Mouse (Mus musculus): Measurements from ENCODE around the gene Rhod.

The Rhod gene

DNA sequence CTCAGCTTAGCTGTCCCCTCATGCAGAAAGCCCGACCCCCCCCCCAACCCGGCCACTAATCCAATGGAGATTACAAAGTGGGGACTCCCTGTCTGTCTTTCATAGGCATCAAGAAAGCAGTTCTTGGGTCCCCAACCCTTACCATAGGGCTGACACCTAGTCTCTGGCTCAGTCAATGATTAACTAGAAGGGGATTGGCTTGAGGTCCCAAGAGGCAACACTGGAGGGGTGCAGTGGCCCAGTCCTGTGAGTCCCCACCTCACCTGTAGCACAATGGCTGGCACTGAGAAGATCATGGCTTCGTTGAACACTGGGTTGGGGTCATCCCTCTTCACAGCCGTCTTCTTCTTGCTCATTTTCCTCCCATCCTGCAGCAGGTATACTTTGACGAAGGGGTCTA, 11.4 kb upstream of the Rhod start:
- ATAC-seq (ENCODE audit: low TSS enrichment), result no peak

DNA sequence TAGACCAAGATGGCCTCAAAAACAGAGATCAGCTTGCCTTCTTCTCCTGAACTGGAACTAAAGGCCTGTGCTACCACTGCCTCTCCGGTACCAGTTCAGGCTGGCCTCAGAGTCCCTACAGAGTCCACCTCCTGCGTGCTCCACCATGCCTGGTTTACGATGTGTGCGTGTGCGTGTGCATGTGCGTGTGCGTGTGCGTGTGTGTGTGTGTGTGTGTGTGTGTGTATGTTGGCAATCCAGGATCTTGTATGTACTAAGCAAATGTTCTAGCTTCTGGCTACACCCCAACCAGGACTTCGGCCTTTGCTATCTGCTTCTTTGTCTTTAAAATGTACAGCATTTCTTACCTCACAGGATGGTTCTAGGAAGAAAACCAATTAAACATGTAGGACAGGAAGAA, 10.0 kb upstream of the Rhod start:
- no peak for ATAC-seq (ENCODE audit: low TSS enrichment)

DNA sequence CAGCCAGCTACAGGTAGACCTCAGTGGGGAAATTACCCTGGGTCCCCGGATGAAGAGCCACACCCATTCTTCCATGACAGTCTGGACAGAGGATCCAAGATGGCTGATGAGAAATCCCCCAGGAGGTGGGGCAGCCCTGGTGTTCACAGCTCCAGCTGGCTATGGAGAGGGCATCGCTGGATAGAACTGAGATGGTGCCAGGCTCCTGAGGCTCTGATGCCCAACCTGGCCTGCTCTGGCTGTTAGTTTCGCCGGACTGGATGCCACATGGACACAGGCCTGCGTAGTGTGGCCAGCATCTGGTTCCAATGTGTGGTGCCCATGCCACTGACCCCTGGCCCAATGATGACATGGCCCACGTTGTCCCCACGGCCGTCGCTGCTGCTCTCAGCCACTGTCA, 8.2 kb upstream of the Rhod start:
- ATAC-seq (ENCODE audit: low TSS enrichment), result no peak

DNA sequence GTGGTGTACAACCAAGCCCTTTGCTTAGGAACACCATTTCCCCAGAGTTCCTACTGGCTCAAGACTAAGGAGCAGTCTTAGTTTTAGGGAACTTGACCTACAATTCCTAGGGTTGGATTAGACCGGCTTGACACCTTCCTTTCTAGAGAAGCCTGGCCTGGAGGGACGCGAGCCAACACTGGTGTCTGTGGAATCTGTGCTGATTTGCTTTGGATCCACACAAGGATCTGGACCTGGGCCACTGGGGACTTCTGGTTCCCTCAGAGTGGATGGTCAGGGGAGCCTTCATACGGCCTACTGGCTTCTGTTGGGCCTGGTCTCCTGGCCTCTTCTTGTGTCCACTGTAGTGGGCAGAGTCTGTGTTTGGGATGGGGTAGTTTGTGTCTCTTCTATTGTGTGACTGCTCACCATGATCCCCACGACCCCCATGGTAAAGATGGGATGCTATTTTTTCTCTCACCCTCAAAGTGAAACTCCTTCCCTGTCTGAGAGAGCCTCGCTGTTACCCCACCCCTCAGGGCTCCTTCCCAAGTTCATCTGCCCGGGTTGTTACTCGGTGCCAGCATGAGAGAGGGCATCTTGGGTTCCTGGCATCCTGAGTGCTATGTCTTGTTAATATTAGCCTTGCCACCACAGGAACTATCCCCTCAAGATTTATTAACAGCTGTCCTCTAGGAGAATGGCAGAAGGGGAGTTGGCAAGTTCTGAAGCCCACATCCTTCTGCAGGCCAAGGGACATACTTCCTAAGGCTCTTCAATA, 7.6 kb upstream of the Rhod start:
- ATAC-seq (ENCODE audit: low TSS enrichment), result no peak

DNA sequence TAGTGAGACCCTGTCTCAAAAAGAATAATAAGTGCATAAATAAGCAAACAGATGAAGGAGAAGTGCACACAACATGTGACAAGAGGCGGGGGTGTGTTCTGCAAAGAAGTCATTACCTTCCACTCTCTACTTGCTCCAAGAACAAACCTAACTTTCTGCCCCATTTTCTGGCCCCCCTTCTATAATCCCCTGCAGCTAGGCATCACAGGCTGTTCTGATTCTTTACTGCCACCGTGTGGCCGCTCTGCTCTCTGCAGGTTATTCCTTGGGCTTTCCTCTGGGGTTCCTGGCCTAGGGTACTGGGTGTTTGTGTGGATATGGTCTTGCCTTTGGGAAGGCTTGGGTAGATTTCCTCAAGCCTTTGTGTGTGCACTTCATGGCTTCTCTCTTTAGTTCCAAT, 3.2 kb upstream of the Rhod start:
- ATAC-seq (ENCODE audit: low TSS enrichment), result peak; percentile 70; the same call in 1 of the 2 replicates

DNA sequence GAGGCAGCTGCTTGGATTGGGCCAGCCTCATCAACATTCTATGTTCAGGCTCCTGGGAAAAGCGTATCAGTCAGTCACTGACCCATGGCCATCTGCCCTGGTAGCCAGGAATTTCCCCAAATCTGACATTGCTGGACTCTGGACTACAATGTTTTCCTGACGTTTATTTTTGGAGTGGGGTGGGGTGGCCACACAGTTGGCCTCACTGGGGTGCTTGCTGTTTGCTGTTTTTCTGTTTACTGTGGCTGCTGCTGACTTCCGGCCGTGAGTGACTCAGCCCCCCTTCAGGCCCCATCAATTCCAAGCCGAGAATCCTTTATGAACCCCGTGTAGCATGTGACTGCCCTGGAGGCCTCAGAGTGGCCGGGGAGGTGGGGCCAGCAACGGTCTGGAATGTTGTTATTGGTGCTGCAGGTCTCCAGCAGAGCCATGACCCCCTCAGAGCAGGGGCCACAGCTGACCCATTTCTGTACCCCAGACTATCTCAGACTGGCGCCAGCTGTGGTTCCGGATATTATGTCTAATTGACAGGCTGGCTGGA, 2.5 kb upstream of the Rhod start:
- ATAC-seq (ENCODE audit: low TSS enrichment), result no peak

DNA sequence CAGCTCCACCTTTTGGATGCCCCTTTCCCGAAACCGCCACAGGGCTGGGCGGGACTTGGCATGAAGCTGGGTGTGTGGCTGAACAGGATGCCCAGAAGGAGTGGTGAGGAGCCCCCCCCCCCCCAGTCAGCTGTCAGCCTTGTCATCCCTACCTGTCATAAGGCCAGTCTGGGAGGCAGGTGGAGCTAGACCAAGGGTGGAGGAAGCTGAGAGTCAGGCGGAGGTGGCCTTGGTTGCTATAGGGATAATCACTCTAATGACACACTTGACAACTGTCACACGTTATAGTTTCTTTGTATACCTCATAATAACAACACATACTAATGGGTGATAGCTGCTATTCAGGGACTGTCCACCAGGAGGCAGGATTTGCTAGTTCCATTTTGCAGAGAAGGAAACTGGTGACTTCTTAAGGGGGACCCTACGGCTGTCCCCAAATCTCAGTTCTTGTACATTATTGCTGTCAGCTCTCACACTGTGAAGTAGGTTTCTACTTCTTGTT, 1.9 kb upstream of the Rhod start:
- no peak for ATAC-seq (ENCODE audit: low TSS enrichment)

DNA sequence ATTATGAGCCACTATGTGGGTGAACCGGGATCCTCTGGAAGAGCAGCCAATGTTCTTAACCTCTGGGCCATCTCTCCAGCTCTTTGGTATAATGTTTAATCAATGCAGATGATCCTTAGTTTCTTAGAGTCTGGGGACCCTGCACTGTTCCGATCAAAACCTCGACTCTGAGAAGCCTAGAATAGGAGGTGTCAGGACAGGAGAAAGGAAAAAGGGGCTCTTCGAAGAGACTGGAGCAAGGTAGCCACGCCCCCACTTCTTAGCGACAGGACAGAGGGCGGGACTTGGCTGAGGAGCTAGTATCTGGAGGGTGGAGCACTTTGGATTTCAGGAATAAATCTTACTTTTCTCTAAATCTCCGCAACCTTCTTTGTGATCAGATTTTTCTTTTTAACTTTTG, 990 bp upstream of the Rhod start:
- ATAC-seq (ENCODE audit: low TSS enrichment), result no peak

DNA sequence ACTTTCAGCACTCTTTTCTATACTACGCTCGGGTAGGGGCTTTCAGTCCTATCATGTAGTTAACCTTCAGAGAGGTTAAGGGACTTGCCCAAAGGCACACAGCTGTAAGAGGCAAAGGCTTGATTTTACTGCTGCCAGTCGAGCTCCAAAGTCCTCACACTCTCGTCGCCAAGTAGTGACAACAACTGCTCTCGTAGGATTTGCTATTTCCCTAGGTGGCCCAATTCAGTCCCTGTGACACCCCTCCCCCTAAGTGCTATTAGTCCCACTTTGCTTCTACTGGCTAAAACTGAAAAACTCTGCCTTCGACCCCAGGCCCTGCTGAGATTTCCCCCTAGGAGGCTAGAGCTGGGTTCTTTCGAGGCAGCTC, 456 bp downstream of the Rhod start:
- no peak for ATAC-seq (ENCODE audit: low TSS enrichment)

DNA sequence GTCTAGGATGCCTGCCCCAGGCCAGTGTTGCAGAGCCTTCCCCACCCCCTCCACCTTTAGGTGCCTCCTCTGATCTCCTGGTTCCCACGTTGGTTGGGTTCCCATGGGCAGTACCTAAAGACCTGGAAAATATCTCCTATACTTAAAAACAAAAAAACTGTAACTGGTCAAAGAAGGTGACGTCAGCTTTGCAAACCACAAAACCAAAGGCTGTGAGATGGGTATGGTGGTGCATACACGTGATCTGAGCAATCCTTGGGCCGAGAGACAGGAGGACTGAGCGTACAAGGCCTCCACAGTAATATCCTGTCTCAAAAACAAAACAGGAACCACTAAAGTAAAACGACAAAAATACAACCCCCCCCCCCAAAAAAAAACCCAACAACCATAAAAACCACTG, 1.3 kb downstream of the Rhod start:
- ATAC-seq (ENCODE audit: low TSS enrichment), result no peak

DNA sequence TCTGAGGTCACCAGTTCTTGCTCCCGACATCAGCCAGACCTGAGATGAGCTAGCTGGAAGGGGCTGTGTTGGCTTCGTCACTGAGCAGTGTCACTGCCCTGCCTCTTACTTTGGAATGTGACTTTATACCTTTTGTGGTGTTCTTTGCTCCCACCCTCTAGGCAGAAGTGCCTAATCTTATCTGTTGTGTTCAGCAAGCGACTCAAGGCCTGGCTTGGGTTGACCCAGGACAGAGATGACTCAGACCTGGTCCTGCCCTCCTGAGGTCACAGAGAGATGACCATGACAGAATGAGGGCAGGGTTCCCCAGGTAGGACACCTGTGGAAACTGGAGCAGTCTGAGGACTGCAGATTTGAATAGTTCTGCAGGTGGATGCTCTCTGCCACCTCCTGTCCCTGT, 3.0 kb downstream of the Rhod start:
- ATAC-seq (ENCODE audit: low TSS enrichment), result no peak

DNA sequence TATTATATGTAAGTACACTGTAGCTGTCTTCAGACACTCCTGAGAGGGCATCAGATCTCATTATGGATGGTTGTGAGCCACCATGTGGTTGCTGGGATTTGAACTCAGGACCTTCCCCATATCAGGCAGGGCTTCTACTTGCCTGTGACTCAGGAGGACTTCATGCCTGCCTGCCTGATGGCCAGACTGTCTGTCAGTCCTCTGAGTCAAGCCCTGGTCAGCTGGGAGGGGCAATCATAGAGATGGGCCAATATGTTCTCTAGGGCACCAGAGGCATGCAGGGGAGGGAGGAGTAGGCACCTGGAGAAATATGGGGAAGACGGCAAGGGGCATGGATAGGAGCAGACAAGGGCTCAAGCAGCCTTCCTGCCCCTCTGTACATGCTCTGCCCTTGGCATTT, 4.2 kb downstream of the Rhod start:
- no peak for ATAC-seq (ENCODE audit: low TSS enrichment)

DNA sequence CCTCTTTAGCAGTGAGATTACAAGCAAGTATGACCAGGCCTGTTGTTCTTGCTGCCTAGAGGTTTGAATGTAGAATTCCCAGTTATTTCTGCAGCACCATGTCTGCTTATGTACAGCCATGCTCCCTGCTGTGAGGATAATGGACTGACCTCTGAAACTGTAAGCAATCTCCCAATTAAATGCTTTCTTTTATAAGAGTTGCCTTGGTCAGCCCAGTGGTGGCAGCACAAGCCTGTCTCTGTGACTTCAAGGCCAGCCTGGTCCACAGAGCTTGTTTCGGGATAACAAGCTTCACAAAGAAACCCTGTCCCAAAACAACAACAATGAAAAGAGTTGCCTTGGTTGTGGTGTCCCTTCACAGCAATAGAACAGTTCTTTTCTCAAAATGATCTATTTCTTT, 5.5 kb downstream of the Rhod start:
- ATAC-seq (ENCODE audit: low TSS enrichment), result no peak

DNA sequence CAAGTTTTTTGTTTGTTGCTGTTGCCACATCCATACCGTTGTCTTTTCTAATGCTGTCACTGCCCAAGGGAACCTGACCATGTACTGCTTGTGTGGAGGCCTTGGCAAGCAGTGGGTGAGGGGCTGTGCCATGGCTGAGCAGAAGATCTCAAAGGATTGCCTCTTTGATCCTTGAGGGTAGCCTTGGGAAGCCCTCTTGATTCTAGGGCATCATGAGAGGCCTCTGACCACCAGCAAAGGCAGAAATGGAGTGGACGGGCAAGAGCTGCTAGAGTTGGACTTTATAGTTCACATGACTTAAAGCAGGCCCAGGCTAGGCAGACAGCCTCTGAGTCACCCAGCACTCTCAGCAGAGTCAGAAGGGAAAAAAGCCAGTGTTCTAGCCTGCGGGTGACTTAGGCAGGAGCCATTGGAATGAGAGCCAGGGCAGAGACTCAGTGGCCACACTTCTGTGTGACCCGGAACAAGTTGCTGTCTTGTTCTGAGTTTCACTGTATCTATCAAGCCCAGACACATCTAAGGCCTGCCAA, 9.1 kb downstream of the Rhod start:
- no peak for ATAC-seq (ENCODE audit: low TSS enrichment)

DNA sequence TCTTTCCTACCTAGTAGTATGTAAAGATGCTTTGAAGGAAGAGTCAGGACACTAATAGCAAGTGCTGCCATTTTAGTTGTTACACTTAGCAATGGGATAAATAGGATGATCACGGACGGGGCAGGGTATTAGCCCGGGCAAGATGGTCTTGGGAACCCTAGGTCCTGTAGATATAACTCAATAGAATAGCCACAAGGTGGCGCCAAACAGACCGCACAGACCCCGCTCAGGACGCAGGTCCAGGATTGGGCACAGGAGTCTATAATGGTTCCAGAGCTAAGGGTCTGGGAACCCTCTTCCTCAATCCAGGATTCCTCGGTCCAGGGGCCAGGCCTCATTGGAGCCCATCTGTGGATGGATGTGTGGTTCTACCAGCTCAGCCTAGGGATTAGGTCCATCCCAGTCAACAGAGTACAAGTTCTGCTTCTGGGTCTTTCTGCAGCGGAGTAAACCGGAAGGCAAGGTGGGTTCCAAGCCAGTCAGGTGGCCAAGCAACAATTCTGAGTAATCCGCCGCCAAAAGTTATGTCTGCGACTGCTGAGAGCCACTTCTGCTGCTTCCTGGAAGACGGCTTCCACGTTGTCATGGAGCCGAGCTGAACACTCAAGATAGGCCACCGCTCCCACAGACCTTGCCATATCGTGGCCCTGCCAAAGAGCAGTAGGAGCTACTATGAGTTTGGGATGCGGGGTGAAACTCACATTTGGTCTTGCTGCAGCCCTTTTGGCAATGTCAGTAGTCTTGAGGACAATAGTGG, 13.4 kb downstream of the Rhod start:
- no peak for ATAC-seq (ENCODE audit: low TSS enrichment)

DNA sequence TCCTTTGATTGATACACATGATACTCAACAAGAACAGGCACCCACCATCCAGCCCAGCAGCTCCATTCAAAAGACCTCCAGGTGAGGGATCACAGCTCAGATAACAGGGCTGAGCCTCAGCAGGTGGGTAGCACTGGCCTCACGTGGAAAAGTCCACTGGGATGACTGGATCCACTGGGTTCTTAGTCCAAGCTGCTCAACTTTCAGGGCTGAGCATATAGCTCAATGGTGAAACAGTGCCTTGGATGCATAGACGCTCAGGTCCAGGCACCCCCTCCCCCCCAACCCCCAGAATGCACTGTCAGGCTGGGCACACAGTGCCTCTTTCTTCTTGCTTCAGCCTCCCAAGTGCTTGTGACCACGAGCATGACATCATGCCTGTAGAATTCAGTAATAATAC, 16.2 kb downstream of the Rhod start:
- no peak for ATAC-seq (ENCODE audit: low TSS enrichment)

DNA sequence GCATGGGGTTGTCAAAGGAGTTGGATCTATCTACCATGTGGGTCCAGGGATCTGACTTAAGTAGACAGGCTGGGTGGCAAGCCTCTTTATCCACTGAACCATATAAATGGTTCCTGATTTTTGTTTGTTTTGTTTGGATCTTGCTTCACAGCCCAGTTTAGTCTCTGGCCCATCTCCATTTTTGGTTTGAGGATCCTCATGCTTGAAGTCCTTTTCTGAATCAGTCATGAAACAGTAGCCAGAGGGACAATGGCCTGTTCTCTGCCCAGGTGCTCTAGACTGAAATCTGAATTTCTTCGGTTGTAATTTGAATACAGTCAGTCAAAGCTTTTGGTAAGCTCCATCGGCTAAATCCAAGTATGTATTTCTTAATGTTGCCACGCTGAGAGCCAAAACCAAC, 16.7 kb downstream of the Rhod start:
- no peak for ATAC-seq (ENCODE audit: low TSS enrichment)

DNA sequence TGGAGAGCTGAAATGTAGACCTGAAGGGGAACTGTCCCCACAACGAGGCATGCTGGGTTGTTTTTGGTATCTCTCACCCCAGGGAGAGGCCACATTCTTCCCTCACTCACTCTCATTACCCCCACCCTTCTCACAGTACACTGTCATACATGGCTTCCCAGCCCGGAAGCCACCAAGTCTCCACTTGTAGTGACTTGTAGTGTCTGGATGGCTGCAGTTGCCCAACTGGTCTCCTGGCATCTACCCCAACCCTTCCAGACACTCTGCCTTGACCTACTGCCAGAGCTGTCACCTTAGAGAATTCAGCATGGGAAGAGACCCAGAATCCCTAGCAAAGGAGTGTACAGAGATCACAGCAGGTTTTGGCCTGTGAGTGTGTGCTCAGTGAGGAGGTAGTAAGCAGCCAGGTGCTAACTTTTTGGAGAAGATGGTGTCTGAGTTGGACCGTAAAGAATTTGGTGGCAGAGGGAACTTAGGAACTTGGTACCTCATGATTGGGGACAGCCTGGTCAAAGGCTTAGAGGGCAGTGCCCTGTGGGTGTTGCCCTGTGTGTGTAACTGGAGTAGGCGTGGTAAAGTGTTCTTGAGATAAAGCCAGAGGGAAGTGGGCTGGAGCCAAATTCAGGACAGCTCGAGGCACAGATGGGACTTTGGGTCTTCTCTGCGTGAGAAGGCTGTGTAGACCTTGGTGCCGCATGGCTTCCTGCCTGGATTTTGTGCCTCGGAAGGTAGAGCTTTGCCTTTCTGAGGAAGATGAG, 18.9 kb downstream of the Rhod start:
- ATAC-seq (ENCODE audit: low TSS enrichment), result no peak

DNA sequence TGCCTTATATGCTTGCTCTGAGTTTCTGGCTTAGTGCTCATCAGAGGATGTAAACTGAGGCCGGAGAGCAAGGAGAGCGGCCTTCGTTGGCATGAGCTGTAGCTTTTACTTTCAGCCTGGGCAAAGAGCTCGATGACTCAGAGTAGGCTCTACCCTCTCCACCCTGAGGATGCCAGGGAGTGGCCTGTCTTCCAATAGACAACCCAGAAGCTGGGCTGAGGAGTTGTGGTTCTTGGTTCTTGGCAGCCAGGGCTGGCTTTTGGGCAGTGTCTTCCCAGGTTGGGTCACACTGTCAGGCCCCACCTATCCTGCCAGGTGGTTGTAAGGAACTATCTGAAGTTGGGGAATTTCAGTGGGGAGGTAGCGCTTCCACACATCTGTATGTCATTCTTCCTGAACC, 19.5 kb downstream of the Rhod start:
- no peak for ATAC-seq (ENCODE audit: low TSS enrichment)

DNA sequence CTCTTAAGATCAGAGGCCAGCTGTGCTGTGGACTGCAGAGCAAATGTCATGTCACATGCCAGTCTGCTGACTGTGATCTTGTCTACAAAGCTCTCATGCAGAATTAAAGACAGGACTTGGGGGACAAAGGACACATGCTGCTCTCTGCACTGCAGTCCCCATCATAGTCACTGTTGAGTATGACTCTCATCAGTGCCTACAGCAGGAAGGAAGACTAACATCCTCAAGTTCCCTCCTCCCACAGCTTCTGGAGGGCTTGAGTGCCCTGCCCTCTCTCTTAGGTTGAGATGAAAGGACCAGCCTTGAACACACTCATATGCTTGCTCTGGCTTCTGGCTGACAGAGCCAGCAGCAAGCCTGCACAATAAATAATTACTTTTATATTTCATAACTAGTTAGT, 21.5 kb downstream of the Rhod start:
- ATAC-seq (ENCODE audit: low TSS enrichment), result no peak

DNA sequence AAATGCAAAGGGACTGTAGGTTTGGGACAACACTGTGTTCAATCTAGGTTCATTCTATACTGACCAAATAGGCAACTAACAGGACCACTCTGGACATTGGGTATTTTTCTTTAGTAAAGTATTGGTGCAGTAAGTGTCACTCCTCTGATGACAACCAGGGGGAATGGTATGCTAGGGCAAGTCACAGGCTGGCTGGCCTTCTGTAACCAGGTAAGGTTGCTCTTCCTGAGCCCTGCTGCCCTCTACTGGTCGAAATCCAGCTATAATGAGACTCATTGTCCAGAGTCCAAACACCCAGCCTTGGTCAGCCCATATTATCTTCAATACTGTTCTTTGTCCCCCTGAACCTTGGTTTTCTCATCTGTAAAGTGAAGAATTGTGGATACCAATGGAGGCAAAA, 22.0 kb downstream of the Rhod start:
- ATAC-seq (ENCODE audit: low TSS enrichment), result peak; percentile 65; the same call in 1 of the 2 replicates

DNA sequence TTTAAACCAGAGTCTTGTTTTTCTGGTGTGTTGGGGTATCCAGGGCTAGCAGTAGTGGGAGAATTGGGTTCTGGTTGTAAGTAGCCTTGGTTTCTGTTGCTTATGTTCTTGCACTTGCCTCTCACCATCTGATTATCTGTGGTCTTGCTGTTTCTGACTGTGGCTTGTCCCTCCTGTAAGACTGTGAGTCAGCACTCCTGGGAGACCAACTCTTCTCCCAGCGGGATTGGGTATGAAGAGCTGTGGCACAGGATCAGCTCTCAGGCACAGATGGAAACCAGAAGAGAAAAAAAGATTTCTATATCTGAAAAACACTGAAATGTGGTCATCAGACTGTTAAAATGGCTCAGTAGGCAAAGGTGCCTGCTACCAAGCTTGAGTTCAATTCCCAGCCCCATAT, 24.6 kb downstream of the Rhod start:
- ATAC-seq (ENCODE audit: low TSS enrichment), result no peak
